Mouse (Mus musculus): ENCODE results near the gene AL607142.1.

Gene AL607142.1

DNA sequence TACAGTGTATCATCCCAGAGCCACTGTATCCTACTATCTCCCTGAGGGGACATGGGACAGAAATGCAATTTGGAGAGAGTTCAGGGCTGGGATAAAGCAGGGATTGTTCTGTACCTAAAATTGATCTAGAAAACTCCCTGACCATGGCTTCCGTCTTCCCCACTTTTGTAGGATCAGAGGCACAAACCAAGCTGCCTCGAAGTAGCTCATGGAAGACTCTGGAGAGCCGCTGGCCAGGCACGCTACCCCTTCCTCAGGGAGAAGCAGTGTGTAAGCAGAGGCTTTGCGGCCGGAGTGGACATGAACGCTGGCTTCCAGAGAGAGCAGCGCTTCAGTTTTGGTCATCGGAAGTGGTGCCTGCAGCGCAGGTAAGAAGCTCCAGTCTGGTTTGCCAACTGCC lies at the start of gene AL607142.1:
AL607142.1 (plus strand) TSS at position 301 of the 400 bp plus-strand sequence.
- no peak for DNase-seq

DNA sequence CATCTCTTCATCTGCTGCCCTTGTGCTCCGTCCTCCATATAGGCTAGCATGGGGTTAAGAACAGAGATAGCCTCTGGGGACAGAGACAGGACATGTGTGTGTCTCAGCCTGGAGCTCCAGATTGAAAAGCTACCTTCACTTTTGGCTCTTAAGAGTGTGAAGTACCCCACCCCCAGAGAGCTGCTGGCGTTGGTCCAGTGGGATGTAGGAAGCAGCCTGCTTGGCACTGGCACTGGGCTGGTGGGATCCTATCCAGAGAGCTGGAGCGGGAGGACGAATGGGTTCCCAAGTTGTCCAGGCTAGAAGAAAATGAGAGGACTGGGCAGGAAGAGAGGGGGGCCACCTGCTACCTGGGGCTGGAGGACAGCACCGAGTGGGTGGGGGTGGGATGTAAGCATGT lies 46.4 kb upstream of the AL607142.1 start:
- peak; percentile 25 for DNase-seq

DNA sequence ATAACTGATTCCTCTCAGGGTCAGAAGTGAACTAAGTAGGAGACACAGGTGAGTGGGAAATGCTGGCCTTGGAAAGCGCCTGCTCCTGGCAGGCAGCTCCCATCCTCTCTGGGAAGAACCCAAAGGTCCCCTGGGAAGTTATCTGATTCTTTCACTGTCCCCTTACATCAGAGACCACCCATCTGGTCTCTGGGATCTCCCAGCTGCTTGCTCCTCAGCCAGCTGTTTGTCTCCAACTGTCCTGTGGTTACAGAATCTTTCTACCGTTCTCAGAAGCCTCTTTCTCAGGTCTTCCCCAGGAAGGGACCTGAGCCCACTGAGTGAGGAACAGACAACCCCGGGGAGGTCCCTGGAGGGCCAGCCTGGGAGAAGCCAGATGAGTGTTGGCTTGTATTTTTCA lies 42.4 kb upstream of the AL607142.1 start:
- DNase-seq, result no peak

DNA sequence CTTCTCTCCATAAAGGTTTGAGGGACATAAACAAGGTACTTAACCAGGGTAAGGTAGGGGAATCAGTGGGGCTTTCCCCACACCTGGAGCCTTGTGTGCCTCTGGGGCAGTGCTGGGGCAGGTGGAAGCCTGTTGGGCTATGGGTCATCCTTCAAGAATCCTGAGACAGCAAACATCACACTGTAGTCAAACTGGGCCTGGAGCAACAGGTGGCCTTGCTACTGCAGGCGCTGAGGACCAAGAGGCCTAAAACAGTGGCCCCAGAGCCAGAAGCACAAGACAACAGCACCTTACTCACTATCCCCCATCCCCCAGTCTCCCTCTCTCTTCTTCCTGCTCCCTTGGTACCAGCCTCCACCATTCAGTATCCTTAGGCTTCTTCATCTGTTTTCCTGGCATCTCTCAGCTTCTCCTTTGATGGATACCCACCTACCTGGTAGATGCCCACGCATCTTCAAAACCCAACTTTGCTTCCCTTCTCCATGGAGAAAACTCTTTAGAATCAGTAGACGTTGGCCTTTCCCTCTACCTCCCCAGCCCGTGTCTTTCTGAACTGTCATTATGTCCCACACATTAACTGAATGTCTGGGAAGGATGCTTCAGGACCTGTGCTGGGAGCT lies 41.5 kb upstream of the AL607142.1 start:
- DNase-seq, result no peak

DNA sequence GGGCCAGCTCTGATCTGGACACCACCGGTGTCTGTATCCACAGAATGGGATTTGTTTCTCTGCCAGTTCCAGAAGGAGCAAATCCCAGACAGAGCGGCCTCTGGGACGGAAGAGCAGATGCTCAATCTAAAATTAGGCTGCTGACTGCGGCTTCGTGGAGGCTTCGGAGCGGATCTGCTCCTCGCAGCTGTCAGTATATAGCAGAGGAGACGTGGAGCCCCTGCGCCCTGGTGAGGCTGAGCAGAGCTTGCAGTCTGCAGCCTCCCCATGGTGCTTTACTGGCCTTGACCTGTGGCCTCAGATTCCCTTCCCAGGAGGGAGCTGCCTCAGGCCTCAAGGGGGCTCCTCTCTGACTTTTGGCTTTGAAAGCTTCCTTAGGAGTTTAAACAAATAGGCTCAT lies 40.7 kb upstream of the AL607142.1 start:
- peak; percentile 39 for DNase-seq

DNA sequence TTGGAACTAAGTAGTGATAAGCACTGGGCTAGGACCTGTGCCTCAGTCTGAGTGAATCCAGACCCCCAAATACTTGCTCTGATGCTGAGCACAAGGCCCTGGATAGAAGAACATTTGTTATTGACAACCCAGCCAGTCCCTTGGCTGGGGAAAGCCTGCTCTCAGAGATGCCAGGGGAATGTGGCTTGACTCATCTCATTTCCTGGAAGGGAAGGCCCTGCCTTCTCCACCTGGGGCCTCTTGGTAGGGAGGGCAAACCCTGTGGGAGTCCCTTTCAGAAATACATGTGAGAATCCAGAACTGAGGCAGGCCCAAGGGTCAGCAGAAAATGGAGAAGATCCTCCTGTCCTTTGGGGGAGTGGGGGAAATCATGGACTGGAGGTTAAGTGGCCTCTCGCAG lies 37.1 kb upstream of the AL607142.1 start:
- no peak for DNase-seq

DNA sequence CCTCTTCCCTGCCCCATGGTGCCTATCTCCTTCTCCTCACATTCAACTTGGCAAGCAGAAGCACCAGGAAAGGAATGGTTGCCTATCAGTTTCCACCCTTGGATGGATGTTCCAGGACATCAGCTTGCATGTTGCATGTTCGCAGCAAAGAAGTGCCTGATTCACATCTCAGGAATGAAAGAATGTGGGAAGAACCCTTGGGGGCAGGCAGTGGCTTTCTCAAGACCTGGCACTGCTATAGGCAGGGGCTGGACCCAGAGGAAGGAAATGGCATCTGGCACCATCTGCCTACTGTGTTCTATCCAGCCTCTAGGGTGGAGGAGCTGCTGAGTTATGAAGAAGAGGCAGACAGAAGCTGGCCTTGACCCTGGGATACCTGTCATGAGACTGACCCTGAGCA lies 34.9 kb upstream of the AL607142.1 start:
- no peak for DNase-seq

DNA sequence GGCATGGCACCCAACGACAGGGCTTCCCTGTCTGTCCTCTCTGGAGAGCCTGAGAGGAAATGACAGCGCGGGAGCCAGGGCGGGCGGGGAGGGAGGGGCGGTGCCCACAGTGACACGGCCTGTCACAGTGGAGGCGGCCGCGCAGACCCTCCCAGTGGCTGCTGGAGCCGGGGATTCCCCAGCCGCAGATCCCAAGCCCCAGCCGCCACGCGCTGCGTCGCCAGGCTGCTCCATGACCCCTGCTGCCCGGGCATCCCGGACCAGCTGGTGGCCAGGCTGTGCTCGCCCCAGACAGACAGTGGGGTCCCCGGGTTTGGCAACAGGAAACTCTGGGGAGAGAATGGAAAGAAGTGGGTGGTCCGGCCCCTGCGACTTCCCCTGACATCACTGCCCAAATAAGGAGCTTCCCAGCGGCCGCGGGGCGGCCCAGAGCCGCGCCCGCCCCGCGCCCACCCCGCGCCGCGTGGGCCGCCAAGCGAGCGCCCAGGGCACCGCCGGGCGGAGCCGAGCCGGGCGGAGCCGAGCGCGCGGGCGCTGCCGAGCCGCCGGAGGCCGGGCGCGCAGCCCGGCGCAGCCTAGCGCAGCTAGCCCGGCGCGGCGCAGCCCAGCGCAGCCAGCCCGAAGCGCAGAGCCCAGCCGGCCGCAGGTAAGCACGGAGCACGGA lies 32.3 kb upstream of the AL607142.1 start:
- peak; percentile 74 for DNase-seq

DNA sequence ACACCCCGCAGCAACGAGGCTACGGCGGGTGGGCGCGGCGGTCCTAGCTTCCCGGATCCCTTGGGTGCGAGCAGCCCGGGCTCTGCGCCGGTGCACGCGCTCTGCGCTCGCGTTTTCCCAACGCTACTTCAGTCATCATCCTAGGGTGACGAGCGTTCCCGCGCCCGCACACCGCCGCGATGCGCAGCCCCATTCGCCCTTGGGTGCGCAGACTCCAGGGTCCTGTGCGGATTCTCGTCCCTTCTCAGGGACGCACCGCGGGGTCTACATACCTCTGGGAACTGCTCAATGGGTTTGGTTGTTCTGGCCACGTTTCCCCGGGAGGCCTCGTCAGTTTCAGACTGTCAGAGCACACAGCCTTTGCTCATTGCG lies 31.8 kb upstream of the AL607142.1 start:
- DNase-seq, result no peak

DNA sequence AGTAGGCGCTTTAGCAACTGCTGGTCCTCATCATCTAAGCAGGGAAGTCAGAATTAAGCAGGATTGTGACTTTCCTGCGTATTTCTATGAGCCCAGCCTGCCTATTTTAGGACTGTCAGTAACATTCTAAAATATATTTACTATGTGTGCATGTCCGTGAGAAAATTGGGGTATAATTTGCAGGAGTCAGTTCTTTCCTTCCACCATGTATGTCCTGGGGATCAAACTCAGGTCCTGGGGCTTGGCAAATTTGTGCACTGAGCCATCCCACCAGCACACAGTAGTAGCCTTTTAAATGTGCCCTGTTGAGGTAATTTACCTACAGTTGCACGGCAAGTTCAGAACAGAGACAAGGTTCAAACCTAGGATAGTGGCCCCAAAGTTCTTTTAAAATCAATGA lies 28.5 kb upstream of the AL607142.1 start:
- no peak for DNase-seq

DNA sequence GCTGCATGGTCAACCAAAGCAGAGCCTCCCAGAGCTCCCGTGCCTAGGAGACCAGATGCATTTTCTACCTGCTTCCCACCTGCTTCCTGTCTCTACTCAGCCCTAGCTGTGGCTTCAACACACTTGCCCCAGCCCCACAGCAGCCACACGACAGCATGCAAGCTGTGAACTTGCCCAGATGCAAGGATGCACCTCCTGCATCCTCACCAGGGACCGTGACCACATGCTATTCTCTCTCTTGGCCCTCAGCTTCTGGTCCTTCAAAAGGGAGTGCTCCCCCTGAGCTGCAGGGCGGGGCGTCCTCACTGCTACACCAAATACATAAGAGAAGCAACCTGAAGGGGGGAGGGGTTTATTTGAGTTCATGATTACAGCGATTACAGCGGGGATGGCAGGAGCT lies 27.8 kb upstream of the AL607142.1 start:
- DNase-seq, result no peak

DNA sequence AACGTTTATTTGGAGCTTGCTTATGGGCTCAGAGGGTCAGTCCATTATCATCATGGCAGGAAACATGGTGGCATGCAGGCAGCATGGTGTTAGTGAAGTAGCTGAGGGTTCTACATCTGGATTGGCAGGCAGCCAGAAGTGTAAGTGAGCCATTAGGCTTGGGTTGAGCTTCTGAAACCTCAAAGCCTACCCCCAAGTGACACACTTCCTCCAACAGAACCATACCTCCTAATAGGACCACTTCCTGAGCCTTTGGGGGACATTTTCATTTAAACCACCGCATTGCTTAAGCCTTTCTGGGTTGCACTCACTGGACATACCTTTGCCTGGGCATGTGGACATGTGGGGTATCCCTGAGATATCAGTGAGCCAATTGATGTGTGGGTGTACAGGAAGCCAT lies 23.3 kb upstream of the AL607142.1 start:
- no peak for DNase-seq

DNA sequence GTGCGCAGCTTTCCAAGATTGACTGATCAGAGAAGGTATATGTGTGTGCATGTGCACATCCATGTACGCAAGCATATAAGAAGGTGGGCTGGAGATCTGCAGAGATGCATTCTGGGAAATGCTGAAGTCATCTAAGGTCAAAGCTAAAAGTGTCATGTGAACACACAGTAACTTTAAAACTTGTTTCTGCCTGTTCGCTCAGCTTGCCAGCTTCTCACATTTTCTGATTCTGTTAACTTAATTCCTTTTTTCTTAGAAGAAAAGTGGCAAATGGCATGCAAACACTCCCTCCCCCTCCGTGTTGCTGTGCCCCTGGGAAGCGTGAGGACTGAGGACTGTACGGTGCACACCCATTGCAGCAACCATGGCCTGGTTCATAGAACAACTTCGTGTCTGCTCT lies 22.3 kb upstream of the AL607142.1 start:
- no peak for DNase-seq

DNA sequence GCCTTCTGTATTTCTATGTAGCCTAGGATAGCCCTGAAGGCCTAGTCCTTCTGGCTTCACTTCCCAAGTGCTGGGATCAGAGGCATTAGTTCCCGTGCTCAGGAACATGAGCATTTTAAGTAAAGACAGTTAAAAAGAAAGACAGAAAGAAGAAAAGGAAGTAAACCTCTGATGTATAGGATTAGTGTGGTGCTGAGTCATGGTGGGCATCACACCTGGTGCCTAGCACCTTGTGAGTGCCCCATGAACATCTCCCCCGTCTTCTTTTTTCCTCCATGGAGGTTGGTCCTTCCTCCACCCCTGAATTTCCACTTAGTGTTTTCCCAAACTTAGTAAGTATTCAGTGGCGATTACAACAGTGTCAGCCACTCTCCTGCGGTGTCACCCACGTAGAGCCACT lies 20.2 kb upstream of the AL607142.1 start:
- no peak for DNase-seq

DNA sequence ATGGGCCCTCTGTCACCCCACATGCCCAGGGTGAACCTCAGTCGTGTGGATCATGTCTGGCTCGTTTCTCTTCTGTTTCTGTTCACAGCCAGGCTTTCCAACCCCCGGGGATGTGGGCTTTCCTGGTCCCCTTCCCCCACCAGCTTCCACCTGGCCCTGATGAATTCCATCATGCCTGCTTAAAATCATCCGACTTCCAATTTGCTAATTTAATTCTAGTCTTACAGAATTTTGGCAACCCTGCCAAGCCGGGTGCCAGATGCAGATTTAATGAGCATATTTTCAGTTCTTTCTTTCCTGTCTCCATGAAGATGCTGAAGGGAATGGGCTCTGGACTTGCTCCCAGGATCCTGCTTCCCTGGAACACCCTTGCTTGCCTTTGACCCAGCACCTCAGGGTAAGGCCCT lies 19.7 kb upstream of the AL607142.1 start:
- DNase-seq, result no peak

DNA sequence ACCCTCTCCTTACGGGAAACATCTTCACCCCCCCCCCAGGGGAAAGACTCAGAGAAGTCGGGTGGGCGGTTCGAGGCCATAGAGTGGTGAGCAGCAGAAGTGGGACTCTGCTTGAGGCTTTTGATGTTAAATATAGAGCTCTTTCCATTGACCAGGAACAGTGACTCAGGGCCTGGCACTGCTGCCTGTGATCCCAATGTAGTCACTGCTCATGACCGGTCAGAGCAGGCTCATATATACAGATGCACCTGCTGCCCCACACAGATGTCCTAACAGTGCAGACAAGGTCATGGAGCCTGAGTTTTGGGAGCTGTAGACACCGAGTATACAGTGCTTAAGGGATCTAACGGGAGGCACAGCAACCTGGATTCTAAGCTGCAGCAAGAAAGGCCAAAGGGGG lies 18.9 kb upstream of the AL607142.1 start:
- no peak for DNase-seq

DNA sequence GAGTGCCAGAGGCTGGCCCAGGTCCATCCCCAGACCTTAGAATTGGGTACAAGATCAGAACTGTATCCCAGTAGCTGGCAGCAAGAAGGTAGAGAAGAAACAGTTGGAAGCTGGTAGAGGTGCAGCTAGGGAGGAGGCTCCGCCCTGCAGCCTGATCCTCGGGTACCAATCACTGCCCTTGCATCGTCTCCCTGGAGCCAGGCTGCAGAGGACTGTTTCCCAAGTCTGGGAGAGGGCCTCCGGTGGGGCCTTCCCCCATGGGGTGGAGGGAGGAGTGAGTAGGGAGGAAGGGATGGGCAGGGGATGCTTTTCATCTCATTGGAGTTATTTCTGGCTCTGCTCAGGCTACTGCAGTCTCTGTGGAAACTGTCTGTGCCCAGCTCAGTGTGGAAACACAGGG lies 17.7 kb upstream of the AL607142.1 start:
- no peak for DNase-seq

DNA sequence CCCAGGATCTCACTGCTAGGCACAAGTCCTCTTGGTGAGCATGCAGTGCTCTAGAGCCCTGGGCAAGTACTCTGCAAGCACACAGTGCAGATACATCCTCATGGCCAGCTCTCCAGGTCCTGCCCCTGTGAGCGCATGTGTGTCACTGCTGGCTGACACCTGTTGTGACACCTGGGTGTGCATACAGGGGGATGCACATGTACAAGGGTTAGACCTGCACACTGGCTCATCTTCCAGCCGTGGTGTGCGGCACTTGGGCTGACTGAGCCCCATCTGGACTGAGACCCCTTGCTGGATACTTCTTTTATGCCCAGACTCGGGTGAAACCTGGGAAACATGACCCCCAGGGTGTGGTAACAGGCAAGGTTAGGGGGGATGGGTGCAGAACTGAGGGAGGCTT lies 16.5 kb upstream of the AL607142.1 start:
- DNase-seq, result no peak

DNA sequence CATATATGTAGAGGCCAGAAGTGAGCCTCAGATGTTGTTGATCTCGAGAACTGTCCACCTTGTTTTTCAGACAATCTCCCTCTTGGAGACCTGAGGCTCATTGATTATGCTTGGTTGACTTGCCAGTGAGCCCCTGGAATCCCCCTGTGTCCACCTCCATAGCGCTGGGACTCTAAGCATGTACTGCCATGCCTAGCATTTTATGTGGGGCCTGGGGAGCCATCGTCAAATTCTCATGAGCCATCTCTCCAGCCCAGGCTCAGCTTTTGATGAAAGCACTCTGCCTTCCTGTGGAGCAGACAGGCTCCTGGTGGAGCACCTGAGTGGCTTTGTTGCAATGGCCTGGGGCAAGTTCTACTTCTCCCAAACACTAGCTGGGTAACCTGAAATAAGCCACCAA lies 14.9 kb upstream of the AL607142.1 start:
- DNase-seq, result no peak

DNA sequence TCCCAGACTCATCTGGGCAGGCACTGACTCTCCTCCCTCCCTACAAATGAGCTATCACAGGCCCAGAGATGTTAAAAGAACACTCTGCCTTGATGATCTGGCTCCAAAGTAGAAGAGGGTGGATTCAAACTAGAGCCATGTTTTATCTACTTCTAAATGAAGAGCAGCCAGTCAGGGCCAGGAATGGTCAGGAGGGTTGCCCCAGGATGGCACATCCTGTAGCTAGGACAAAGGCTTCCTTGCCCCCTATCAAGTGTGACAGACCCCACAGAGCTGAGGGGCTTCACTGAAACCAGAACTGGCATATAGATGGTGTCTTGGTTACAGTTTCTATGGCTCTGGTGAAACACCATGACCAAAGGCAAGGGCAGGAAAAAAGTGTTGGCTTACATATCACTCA lies 12.3 kb upstream of the AL607142.1 start:
- DNase-seq, result no peak

DNA sequence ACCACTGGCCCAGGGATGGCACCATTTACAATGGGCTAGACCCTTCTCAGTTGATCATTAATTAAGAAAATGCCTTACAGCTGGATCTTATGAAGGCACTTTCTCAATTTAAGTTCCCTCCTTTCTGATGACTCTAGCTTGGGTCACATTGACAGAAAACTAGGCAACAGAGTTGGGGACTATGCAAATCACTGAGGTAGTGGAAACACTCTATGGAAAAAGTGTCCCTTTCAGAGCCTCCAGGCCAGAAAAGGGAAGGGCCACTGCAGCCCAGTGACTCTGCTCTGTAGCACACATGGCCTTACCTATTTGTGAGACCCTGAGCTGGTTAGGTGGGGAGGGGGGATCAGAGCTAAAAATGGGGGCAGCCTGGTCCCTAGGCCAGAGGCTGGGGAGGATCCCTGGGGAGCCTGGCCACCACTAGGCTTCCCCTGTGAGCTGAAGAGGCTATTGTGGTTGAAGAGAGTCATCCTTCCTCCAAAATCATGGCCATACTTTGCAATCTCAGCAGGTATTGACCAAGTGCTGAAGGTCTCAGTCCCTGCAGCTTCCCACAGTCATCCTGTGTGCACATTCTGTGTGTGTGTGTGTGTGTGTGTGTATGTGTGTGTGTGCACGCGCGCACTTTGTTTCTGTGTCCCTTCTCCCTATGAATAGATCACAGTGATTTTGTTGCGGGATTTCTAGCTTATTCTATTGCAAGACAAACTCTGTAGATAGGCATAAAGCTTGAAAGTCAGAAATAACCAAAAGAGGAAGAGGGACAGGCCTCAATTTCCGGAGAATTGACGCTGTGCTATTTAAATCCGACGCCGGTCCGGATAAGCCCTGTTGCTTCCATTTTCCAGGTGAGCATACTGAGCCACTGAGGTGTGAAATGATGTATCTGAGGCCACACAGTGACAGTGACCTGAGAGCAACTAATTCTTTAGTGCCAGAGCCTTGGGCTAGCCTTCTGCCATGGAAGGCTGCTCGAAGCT lies 11.5 kb upstream of the AL607142.1 start:
- no peak for DNase-seq

DNA sequence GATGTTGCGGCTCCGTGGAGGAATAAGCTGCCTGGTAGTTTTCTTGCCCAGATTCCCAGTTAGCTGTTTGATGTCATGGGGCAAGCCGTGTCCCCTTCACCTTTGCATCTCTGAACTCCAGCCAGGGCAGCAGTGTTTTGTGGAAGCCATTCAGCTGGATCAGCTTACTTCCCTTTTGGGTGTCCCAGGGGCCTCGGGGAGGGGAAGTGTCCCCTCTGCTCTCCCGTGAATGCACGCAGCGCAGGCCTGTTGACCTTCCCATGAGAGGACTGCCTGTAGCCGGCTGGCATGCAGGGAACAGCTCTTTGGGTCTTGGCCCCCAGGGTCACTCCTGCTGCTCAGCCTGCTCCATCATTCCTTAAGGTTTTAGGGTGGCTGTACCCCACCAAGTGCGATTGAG lies 10.7 kb upstream of the AL607142.1 start:
- peak; percentile 10 for DNase-seq

DNA sequence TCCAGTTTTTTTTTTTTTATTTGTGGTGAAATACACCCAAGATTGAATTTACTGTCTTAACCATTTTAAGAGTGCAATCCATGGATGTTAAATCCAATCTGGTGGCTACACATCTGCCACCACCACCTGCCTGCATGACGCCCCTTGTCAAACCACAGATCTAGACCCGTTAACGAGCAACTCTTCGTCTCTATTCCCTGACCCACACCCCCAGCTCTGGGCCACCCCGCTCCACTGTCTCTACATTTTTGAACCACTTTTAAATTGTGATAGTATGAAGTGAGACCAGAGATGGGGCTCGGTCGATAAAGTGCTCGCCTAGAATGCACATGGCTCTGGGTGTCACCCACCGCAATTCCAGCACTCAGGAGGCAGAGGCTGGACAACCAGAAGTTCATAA lies 8.3 kb upstream of the AL607142.1 start:
- DNase-seq, result no peak

DNA sequence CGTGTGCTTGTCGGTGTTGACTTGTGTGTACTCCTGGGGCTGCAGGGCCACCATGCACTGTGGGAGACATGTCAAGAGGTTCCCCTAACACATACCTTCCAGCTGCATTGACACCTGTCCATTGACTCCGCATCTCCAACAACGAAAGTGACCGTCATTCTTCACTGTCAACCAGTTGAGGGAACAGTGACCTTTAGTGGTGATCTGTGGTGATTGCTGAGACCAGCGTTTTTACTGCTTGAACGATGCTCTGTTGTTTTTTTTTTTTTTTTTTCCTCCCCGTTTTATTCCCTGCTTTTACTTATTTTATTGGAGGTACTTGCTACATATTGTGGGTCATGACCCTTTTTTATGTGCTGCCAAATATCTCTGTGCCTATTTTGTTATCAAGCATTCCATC lies 7.3 kb upstream of the AL607142.1 start:
- DNase-seq, result no peak
